Mouse (Mus musculus) telencephalon, adult 2 months (tissue): ENCODE results near the gene Plxnb1.

Source experiments
- DNase-seq: peaks from one replicate; pipeline ENCODE4 v3.0.0-alpha.2; 2011; ENCODE audit warnings: low read depth, low spot score

Plxnb1 gene

DNA sequence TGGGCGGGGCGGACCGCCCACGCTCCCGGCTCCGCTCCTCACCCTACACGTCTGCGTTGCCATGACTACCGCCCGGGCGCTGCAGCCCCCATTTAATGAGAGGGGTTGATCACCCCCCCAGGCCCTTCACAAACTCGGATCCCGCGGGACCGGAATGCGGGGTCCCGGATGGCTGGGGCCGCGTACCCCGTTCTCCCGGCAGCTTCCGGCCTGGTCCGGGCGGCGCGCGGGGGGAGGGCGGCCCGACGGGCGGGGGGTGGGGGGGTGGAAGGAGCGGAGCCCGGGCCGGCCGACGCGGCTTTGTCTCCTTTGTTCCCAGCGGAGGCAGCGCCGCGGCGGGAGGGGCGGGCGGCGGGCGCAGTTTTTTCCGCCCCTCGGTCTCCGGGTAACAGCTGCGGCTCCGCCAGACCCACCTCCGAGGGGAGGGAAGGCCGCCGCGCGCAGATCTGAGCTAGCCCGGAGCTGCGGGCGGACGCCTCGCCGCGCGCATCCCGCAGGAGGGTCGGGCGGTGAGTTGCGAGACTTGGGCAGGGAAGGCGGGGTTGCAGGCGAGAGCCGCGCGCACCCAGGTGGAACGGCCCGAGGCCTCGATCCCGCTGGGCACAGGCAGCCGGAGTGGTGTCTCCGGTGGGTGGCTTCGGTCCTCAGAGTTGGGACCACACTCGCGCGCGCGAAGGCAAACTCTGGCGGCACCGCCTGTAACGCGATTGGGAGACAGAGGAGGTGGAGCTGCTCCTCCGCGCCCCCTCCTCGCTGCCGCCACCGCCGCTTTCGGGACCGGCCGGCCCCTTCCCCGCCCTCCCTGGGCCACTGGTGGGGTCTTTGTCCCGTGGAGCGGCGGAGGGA lies at the start of gene Plxnb1:
TSS of gene Plxnb1 (plus strand) at position 253 of the 846 bp plus-strand sequence.
- no peak for DNase-seq

GRCm38 (mm10) chr9:109046306-109046705 lies 48.9 kb upstream of the Plxnb1 start:
- DNase-seq: no peak

GRCm38 (mm10) chr9:109049316-109049715 lies 45.9 kb upstream of the Plxnb1 start:
- no peak for DNase-seq

GRCm38 (mm10) chr9:109049996-109050673 lies 45.1 kb upstream of the Plxnb1 start:
- no peak for DNase-seq

GRCm38 (mm10) chr9:109050674-109050997 lies 44.6 kb upstream of the Plxnb1 start:
- DNase-seq: no peak

DNA sequence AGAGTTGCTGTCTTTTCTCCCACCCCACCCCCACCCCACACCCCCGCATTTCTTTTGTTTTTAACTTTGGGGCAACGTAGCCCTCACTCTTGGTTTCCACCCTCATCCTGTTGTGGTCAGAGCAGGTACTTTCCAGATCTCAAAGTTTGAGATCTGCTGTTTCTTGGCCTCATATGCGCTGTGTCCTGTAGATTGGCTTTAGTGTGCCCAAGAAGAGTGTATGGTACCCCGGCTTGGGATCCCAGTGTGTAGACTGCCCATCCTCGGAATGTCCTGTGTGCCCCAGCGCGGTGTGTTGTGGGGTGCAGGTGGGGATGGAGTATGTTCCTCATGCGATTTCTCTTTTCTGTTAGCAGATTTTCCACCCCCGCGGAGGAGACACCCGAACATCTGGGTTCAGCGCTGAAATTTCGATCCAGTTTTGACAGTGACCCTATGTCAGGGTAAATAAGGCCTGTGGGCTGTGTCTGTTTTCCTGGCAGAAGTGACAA lies 44.1 kb upstream of the Plxnb1 start:
- no peak for DNase-seq

DNA sequence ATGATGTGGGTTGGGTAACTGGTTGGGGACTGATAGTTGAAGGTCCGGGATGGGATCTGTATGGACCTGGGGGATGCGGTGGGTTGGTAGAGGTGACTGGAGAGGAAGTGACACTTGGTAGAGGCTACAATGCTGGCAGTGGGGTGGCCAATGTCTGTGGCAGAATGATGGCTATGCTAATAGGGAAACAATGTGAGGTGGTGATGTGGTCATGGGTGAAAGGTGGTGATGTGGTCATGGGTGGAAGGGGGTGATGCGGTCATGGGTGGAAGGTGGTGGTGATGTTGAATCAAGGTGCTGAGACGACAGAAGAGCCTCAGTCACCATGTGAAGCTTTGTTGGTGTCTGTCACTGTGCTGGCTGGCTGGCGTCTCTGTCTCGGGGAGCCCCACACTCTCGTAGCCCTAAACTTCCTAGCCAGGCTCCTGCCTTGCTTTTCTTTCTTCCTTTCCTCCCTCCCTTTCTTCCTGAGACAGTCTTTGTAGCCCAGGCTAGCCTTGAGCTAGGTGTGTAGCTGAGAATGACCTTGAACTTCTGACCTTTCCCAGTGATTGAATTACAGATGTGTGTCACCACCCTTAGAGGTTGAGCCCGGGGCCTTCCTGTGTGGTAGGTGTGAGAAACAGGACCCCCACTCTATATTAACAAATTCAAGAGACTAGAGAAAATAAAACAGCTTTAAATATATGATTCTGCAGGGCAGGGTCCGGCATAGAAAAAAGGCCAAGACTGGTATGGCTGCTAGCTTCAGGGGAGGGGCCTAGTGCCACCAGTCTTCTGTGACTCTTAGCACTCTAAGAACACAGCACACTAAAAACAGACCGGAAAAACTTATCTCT lies 43.3 kb upstream of the Plxnb1 start:
- no peak for DNase-seq

DNA sequence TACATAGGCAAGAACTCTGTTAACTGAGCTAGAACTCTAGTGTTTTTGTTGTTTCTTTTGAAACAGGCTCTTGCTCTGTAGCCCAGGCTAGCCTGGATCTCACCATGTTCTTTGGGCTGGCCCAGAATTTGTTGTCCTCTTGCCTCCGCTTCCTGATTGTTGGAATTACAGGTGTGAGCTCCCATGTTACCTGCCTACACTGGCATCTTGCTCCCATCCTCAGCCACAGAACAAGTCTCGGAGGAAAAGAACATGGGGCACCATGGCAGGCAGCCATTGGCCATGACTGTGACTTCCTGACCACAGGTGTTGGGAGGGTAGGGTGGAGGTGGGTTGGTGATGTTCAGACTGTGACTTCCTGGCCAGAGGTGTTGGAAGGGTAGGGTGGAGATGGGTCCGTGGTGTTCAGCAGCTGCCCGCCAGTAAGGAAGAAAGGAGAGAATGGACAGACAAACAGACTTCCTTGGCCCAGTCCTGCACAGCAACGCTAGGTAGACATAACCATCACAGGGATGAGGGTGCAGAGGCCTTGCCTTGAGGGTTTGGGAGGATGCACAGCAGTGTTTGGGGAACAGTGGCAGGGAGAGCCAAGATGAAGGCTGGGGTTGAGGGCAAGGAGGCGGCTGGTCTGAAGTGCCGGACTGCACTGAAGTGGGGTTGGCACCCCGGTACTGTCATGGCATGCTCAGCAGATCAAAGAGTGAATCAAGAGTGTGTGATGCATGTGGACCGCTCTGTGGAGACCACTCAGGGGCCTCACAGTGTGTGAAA lies 42.5 kb upstream of the Plxnb1 start:
- no peak for DNase-seq

- no peak for DNase-seq
Observed at GRCm38 (mm10) chr9:109053366-109053765, 41.8 kb upstream of the Plxnb1 start.

- DNase-seq: no peak
Observed at GRCm38 (mm10) chr9:109053851-109054250, 41.3 kb upstream of the Plxnb1 start.

GRCm38 (mm10) chr9:109054712-109055111 lies 40.5 kb upstream of the Plxnb1 start:
- DNase-seq: peak; percentile 92

GRCm38 (mm10) chr9:109055271-109056030 lies 39.7 kb upstream of the Plxnb1 start:
- DNase-seq: no peak

- DNase-seq: no peak
Observed at GRCm38 (mm10) chr9:109056081-109056690, 39.0 kb upstream of the Plxnb1 start.

GRCm38 (mm10) chr9:109056916-109057315 lies 38.3 kb upstream of the Plxnb1 start:
- DNase-seq: no peak

DNA sequence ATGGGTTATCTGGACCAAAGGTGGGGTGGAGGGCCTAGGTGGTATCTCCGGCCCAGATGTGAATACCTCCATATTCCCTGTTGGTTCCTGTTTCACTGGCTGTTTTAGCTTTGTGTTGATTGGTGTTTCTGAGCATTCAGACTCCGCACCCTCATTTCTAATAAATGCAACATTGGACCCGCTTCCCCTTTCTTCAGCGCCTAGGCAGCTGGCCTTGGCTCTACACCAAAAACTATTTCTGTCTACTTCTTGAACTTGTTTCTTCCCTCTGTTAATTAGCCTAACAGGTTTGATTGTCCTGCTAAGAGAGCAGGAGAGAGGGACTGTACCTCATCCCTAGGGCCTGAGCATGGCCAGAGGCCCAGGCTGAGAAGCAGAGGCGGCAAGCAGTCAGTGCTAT lies 37.6 kb upstream of the Plxnb1 start:
- no peak for DNase-seq

- no peak for DNase-seq
Observed at GRCm38 (mm10) chr9:109058006-109058765, 37.0 kb upstream of the Plxnb1 start.

- DNase-seq: peak; percentile 76
Observed at GRCm38 (mm10) chr9:109059136-109059903, 35.9 kb upstream of the Plxnb1 start, which contains the start of gene Trex1. Gene Trex1, minus strand, starts transcription at chr9:109059734.

DNA sequence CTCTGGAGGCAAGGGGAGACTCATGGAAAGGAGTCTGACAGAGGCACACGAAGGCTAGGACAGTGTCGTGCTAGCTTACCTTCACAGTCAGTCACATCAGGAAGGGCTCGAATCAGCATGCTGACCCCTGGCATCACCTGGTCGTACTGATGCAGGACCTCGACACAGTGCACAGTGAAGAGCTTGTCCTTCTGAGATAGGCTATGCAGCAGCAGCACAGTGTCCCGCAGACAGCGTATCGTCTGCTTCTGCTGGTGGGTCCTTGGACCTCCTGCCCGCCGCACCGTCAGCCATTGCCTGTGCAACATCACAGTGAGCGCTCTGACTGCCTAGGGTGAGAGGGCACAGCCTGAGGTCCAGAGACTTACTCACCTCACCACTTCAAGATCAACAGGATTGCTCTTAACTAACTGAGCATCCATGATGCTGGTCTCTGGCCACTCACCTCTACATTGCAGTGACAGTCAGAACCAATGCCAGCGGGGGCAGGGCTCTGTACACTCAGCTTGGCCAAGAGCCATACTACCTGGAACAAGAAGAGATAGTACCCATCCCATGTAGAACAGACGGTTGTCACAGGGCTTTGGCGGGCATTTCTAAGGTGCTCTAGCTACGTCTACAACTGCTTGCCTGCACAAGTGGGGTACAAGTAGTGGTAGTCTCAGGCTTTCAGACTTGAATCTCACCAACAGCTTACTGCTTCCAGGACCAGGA lies 34.8 kb upstream of the Plxnb1 start:
- no peak for DNase-seq
